Mouse (Mus musculus) bone marrow macrophage, adult 2 months (primary cell): Measurements from ENCODE around the gene Sgpl1.

Experiments
- CTCF ChIP-seq: IDR thresholded peaks from 2 replicates; pipeline ENCODE4 v1.5.1; 2012; ENCODE audit warnings: low read depth, mild to moderate bottlenecking, low read length, moderate library complexity
- POLR2A ChIP-seq: IDR thresholded peaks from 2 replicates; pipeline ENCODE4 v1.6.1; 2012; ENCODE audit warnings: mild to moderate bottlenecking, low read depth, low read length, borderline replicate concordance

GRCm38 (mm10) chr10:61177751-61178150, 30.2 kb upstream of the Sgpl1 start:
- TF ChIP-seq CTCF (no peak), POLR2A (no peak)
